Mouse (Mus musculus) bone marrow macrophage, adult 2 months (primary cell): ENCODE measurements around the gene Lyplal1.

Source experiments
- CTCF ChIP-seq: IDR thresholded peaks from 2 replicates; pipeline ENCODE4 v1.5.1; 2012; ENCODE audit warnings: low read depth, mild to moderate bottlenecking, low read length, moderate library complexity
- POLR2A ChIP-seq: IDR thresholded peaks from 2 replicates; pipeline ENCODE4 v1.6.1; 2012; ENCODE audit warnings: mild to moderate bottlenecking, low read depth, low read length, borderline replicate concordance

GRCm38 (mm10) chr1:186116701-186117488 is at the start of gene Lyplal1:
- TF ChIP-seq CTCF (no peak), POLR2A (no peak)
